Mouse (Mus musculus) forebrain, embryonic 10.5 days (tissue): Measurements from ENCODE around the gene Tspan2. TPM values are rescaled to one million over a fixed set of nuclear protein-coding genes. Genes with fewer than 3 reads are reported as not detected.

Experiments used
- polyA plus RNA-seq: library from polyadenylated mRNA; unstranded; fragments of >200 nt; fragmentation: Nextera tagmentation; extraction: Ambion mirVana; gene quantifications from 2 replicates; pipeline ENCODE4 v1.2.1, GENCODE M21; 2016

The Tspan2 gene
- polyA plus RNA-seq, 1 experiment from 2014 or later, result 7.5 TPM

Other genes starting within 250 kb of the Tspan2 start
- gene Tshb, start 48.2 kb downstream of the Tspan2 start, polyA plus RNA-seq, result 0.05 and 0.10 TPM in 2 replicates
- not detected in 2 replicates for gene Sycp1, start 201.6 kb downstream of the Tspan2 start, polyA plus RNA-seq
- gene Nr1h5, start 229.6 kb downstream of the Tspan2 start, polyA plus RNA-seq, result 0.07 and 0.11 TPM in 2 replicates